Mouse (Mus musculus) subcutaneous adipose tissue, adult 2 months (tissue): ENCODE results near the gene Porcn. TPM values are rescaled to one million over a fixed set of nuclear protein-coding genes. Genes with fewer than 3 reads are reported as not detected.

Experiments
- polyA plus RNA-seq: library from polyadenylated mRNA; depleted of rRNA; stranded (reverse); fragments of >200 nt; gene quantifications from 2 replicates; pipeline ENCODE4 v1.2.3, GENCODE M21; 2012; ENCODE audit warnings: low replicate concordance; rRNA removed

The Porcn gene
- 28.2 and 61.6 TPM in 2 replicates for polyA plus RNA-seq

DNA sequence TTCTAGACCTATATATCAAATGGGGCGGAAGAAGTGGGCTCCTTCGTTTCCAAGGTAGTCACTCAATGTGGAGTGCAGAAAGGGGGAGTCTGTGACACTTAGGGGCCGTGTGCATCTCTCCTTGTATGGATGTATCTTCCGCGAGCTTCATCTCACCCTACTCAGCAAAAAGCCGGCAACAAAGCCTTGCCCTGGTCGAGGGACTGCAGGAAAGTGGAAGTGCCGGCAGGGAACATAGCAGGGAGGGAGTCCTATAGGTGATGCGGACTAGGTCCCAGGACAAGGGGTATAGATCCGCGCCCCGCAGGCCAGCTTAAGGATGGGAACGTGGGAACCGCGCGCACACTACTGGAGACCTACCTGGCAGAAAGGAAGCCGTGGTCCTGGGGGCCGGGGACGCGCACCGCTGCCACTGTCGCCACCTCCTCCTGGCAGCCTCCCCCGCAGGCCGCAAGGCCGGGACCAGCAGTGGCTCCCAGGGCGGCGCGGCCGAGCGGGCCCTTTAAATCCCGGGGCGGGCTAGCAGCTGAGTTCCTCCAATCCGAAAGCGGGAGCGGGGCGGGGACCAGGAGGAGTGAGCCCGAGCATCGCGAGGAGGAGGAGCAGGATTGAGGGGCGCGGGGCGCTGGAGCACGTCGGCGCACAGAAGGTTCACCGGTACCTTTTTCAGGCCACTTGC, at the start of gene Porcn:
Porcn (minus strand) TSS at position 511 of the 679 bp plus-strand sequence.

DNA sequence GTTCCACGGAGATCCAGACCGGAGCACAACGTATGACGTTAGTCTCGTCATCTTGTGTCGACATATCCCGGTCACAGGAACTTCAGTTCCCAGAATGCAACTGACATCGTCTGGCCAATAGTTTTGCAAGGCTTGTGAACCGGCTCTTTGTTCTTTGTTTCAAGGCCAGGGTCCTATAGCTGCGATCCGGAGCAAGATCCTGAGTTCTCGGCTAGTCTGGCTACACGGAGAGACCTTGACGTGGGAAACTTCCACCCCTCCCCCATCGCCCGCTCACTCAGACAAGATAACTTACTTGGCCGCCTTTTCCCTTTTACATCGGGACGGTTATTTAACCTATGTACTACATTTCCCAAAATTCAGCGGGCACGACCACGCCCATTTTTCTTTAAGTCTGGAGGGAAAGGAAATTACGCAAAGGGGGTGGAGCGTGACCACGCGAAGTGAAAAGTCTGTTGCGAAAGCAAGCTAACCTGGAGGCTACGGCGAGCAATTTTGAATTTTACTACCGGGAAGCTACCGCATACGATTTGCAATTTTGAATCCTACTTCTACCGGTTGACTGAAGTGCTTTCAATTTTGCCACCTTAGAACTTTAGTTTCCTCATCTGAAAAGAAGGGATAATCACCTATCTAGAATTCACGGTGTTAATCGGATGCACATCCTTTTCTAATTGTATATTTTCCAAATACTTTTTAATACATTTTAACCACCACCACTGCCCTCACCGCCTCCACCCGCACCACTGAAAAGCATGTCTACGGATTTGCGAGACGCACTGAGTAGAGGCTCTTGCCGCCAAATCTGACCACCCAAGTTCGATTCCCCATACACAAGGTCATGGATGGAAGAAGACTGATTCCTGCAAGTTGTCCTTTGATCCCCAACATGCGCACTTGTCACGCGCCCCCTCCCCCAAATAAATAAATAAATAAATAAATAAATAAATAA, 46.3 kb upstream of the Porcn start, which contains the start of gene Ftsj1:
Ftsj1 (minus strand) TSS at position 73 of the 952 bp plus-strand sequence.

GRCm38 (mm10) chrX:8193419-8193723, 13.0 kb downstream of the Porcn start, which contains the start of gene Ebp:
Gene Ebp (minus strand): TSS chrX:8193512.

DNA sequence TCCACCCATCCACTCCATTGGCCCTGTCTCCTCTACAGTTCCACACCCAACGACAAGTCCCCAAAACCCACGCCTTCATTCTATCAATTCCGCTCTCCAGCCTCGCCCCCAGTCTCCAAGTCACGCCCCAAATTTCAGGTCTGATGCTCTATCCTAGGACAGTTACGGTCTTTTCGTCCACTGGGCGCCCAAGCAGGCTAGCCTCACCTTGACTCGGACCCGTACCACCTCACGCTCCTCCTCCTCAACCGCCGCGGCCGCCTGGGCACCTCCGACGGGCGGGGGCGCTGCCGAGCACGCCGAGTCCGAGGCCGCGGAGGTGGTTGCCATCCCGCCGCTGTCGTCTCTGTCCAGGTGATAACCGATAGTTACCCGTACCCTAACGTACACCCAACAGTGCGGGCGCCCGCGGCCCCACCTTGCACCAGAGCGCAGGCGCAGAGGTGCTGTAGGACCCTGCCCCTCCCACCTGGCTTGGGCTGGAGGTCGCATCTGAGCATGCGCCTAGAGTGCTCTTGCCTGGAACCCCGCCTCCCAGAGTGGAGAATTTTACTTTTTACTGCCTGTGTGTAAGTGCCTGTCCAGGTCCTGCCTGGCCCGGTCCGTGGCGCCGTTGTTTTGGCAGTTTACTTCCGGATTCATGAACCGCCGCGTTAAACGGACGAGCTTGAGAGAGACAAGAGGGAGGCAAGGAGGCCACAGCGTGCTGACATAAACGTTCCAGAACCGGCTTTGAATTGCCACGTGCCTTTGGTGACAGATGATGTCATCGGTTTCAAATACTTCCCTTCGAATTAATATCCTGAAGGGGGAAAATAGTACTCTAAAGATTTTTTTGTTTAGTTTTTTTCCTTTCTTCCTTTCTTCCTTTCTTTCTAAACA, 30.6 kb downstream of the Porcn start, which contains the start of gene Tbc1d25:
Tbc1d25 (minus strand) TSS at position 678 of the 882 bp plus-strand sequence.

GRCm38 (mm10) chrX:8145153-8145991, 61.0 kb downstream of the Porcn start, which contains the start of gene Rbm3:
Gene Rbm3 (minus strand): TSS chrX:8145880.

Other genes with a start within 250 kb of the Porcn start
- gene Gata1, start 228.5 kb downstream of the Porcn start, polyA plus RNA-seq, result 0.26 and 1.4 TPM in 2 replicates
- not detected in 2 replicates for gene Glod5, start 188.0 kb downstream of the Porcn start, polyA plus RNA-seq
- gene Suv39h1, start 131.8 kb downstream of the Porcn start, polyA plus RNA-seq, result 10.4 and 24.1 TPM in 2 replicates
- 4.9 and 6.4 TPM in 2 replicates for gene Was, start 116.0 kb downstream of the Porcn start, polyA plus RNA-seq
- 84.0 and 125 TPM in 2 replicates for gene Wdr13, start 73.6 kb downstream of the Porcn start, polyA plus RNA-seq
- 78.4 and 136 TPM in 2 replicates for gene Rbm3, start 60.6 kb downstream of the Porcn start, polyA plus RNA-seq
- gene Tbc1d25, start 30.3 kb downstream of the Porcn start, polyA plus RNA-seq, result 15.1 and 22.4 TPM in 2 replicates
- gene Ebp, start 13.0 kb downstream of the Porcn start, polyA plus RNA-seq, result 81.3 and 98.9 TPM in 2 replicates
- gene Ftsj1, start 45.9 kb upstream of the Porcn start, polyA plus RNA-seq, result 38.1 and 48.9 TPM in 2 replicates
- 0.62 and 10.9 TPM in 2 replicates for gene Slc38a5, start 64.6 kb upstream of the Porcn start, polyA plus RNA-seq
- gene Ssxb10, start 120.9 kb upstream of the Porcn start, polyA plus RNA-seq, result not detected in 2 replicates
- gene Ssxb9, start 160.5 kb upstream of the Porcn start, polyA plus RNA-seq, result not detected in 2 replicates
- not detected in 2 replicates for gene Ssxb1, start 206.8 kb upstream of the Porcn start, polyA plus RNA-seq